19 mouse cellular contexts compared by ENCODE assay signal in genomic region chr10:92483592-92483991, GRCm38 (mm10).
DNase-seq lines count a peak whose midpoint lies in the region; ATAC-seq lines count a peak whose summit lies in the region.
"Had no signal": no experiment of that assay in that cellular context is flagged by ENCODE, and none has a peak within 500 bp of the region (broad histone marks: within the 10 kb centered on the region; RNA-seq: fewer than 3 reads in every experiment).

No protein-coding gene starts in this region.

- 54% methylated on average over 1 of the region's 1 CpGs for WGBS in kidney, embryonic 15.5 days
- 86% methylated on average over 1 of the region's 1 CpGs for WGBS in hindbrain, embryonic 11.5 days

- H3K9ac ChIP-seq in kidney, embryonic 15.5 days, result no peak overlapping the region
- no peak overlapping the region for H3K9ac ChIP-seq in hindbrain, embryonic 11.5 days (ENCODE audit: low read depth, low read length)
- H3K9ac ChIP-seq: embryonic facial prominence, embryonic 13.5 days; forebrain, embryonic 12.5 days; heart, embryonic 15.5 days; hindbrain, embryonic 14.5 days had no signal

- peak; percentile 83 for ATAC-seq in kidney, embryonic 15.5 days (replicated peaks; ENCODE audit: low FRiP score)
- ATAC-seq in hindbrain, embryonic 11.5 days (ENCODE audit: low FRiP score), result no peak
- ATAC-seq: forebrain, embryonic 16.5 days had no signal

- no peaks in the 10 kb centered on the region for H3K36me3 ChIP-seq in kidney, embryonic 15.5 days
- no peaks in the 10 kb centered on the region for H3K36me3 ChIP-seq in hindbrain, embryonic 11.5 days (ENCODE audit: control insufficient read depth, insufficient read depth, low read length)
- H3K36me3 ChIP-seq: embryonic facial prominence, embryonic 13.5 days; forebrain, embryonic 12.5 days; heart, embryonic 15.5 days had no signal

- H3K9me3 ChIP-seq in kidney, embryonic 15.5 days (replicated peaks), result peaks cover 11% of the 10 kb centered on the region; the same call in 1 of the 2 replicates
- H3K9me3 ChIP-seq in hindbrain, embryonic 11.5 days (ENCODE audit: control insufficient read depth, low read length), result no peaks in the 10 kb centered on the region

- H3K27ac ChIP-seq in kidney, embryonic 15.5 days, result peak overlapping the region; percentile 41; the same call in 1 of the 2 replicates
- no peak overlapping the region for H3K27ac ChIP-seq in hindbrain, embryonic 11.5 days (ENCODE audit: low read depth, low read length)
- H3K27ac ChIP-seq: embryonic facial prominence, embryonic 13.5 days; forebrain, embryonic 12.5 days; heart, adult 2 months; heart, embryonic 15.5 days; hindbrain, embryonic 14.5 days had no signal

- DNase-seq in kidney, adult 9 months, result peak; percentile 75
- no peak for DNase-seq in kidney, postnatal 4 days
- DNase-seq in kidney, postnatal 14 days, result peak; percentile 32
- no peak for DNase-seq in adrenal gland, adult (ENCODE audit: inconsistent age in 2 of 2, low spot score in 1 of 2)
- no peak for DNase-seq in hindbrain, embryonic 11.5 days (ENCODE audit: low spot score)
- DNase-seq: adrenal gland, postnatal 14 days; cerebellum, adult 11-12 months; cerebellum, adult 9-10 months; cerebellum, postnatal 25 days; gastrocnemius, postnatal 14 days; heart, adult 2 months; heart, postnatal 14 days had no signal

- no peak overlapping the region for H3K4me3 ChIP-seq in kidney, embryonic 15.5 days (replicated peaks)
- no peak overlapping the region for H3K4me3 ChIP-seq in hindbrain, embryonic 11.5 days (ENCODE audit: low read depth, low read length)
- H3K4me3 ChIP-seq: embryonic facial prominence, embryonic 13.5 days; forebrain, embryonic 12.5 days; heart, adult 2 months; heart, embryonic 15.5 days had no signal

- H3K27me3 ChIP-seq in kidney, embryonic 15.5 days, result no peaks in the 10 kb centered on the region
- no peaks in the 10 kb centered on the region for H3K27me3 ChIP-seq in hindbrain, embryonic 11.5 days (ENCODE audit: control insufficient read depth, insufficient read depth, low read length)
- H3K27me3 ChIP-seq: embryonic facial prominence, embryonic 13.5 days; forebrain, embryonic 12.5 days; heart, embryonic 15.5 days had no signal

- H3K4me2 ChIP-seq in kidney, embryonic 15.5 days, result no peak overlapping the region
- no peak overlapping the region for H3K4me2 ChIP-seq in hindbrain, embryonic 11.5 days (replicated peaks; ENCODE audit: low read depth, low read length)
- H3K4me2 ChIP-seq: embryonic facial prominence, embryonic 13.5 days; forebrain, embryonic 12.5 days; heart, embryonic 11.5 days; heart, embryonic 15.5 days; hindbrain, embryonic 14.5 days had no signal

- H3K4me1 ChIP-seq in kidney, embryonic 15.5 days, result 0 out of 2 replicates have a peak, but pooled peaks cover 5% of the 10 kb centered on the region
- no peaks in the 10 kb centered on the region for H3K4me1 ChIP-seq in hindbrain, embryonic 11.5 days (replicated peaks; ENCODE audit: control insufficient read depth, insufficient read depth, low read length)
- H3K4me1 ChIP-seq: embryonic facial prominence, embryonic 13.5 days; forebrain, embryonic 12.5 days; heart, embryonic 15.5 days had no signal

Comparison
In these comparisons a context has a peak if more than half of its experiments do, and no peak if none do; other contexts are left out.
1. DNase-seq: peak in kidney, adult 9 months (single experiment) and kidney, postnatal 14 days (single experiment); none in kidney, postnatal 4 days (0 of 2), adrenal gland, adult (0 of 2) and hindbrain, embryonic 11.5 days (single experiment).